Mouse (Mus musculus): ENCODE data around the gene Qsox2.

Gene Qsox2

DNA sequence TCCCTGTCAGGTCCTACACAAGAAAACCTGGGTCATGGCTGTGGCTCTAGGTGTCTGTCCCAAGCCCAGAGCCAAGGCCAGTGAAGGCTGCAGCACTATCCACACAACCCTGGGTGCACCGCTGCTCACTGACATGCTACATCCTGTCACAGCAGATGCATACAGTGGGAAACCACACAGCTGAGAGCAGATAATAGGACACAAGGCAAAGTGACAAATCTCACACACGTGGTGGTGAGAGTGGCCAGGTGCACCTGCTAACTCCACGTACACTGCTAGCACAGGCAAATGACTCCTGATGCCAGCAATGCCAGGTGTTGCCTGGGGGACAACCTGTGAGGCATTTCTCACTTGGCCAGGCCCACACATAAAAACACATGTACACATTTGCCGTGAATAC lies 12.1 kb downstream of the Qsox2 start:
- no peak for DNase-seq (ENCODE audit: low read depth, low spot score)

DNA sequence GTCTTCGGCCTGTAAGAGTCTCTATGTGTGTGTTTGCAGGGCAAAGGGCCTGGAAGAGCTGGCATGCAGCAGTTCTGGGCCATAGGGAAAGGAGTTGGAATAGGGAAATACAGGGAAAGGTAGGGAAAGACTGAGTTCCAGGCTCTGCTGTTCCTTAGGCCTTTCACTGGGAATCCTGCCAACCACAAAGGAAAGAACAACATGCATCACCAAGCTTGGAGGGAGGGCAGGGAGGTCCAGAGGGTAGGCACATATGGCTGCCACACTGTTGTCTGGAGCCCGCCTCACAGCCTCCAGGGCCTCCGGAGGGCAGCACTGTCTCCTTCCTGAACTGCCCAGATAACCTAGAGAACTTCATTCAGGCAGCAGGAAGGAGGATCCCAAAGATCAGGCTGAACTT lies 13.4 kb downstream of the Qsox2 start:
- no peak for DNase-seq (ENCODE audit: low read depth, low spot score)

DNA sequence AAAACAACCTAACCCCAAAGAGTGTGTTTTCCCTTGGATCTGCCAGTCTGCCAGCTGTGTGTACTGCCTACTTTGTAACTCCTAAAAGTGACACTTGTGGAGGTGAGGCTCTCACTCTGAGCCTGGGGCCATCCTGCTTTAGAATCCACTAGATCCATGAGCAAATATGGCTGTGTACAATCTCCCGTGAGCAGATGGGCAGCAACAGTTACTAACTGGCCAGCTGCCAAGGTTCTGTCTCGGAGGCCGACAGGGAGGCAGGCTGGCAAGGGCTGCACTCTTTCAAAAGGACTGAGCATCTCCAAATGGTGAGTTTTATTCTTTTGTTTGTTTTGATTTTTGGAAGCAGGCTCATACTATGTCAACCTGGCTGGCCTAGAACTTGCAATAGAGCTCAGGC lies 22.8 kb downstream of the Qsox2 start:
- DNase-seq (ENCODE audit: low read depth, low spot score): no peak

DNA sequence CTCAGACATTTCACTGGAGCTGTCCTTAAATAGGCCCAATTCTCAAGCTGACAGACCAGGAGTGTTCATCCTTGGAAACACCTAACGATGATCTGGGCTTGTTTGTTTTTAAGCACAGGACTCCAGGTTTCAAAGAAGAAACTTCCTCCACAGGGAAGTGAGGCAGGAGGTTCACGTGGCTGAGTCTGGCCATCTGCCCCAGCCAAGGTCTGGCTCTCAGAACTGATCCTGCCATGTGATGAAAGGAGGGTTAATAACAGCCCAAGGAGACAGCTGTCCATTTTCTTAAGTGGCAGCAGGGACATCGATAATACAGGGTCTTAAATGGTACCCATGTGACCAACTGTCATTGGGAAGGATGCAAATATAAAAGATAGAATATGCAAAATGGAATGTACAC lies 27.8 kb downstream of the Qsox2 start:
- no peak for DNase-seq (ENCODE audit: low read depth, low spot score)

DNA sequence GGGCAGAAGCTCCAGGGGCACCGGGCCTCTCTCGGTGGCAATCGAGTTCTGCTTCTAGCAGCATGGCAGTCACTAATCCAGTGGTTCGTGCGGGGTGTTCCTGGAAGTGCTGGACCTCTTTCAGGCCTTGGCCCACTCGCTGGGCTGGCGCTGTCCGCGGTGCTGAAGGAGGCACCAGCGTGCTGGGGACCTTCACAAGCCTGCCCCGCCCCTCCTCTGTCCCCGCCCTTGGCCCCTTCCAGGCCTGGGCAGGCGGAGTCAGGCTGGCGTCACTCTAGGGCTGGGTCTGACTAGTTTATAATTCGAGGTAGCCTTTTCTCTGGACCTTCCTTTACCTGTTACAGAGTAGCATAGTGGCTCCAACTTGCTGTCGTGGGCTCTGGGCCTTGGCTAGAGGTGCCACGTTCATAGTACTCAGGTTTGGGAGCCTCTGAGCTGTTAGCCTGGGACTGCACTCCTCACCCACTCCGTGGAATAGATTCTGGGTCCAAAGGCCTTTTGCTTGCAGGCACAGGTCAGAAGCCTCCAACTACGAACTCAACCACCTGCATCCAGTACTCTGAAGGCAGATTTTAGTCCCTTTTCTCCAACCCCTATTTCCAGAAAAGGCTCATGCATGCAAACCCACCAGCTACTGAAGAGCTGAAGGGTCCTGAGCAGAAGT lies 29.1 kb downstream of the Qsox2 start, which contains the start of gene Lhx3:
Lhx3 (minus strand) TSS at position 164 of the 664 bp plus-strand sequence.
- peak; percentile 93 for DNase-seq (ENCODE audit: low read depth, low spot score)

DNA sequence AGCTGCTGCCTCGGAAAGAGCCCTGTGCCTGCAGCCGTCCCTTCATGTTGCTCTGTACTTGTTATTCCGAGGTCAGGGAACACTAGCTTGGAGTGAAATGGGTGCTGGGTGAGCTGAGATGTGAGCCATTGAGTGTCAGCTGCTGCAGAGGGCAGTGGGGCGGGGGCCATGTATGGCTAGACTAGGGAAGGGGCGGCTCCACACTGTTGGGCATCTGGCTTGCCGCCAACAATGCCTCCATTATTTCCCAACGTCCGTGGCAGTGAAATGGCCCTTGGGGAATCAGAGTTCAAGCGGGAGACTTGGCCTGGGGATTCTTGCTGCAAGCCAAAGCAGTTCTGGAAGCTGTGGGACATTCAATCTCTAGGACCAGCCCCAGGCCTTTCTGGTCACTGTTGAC lies 29.8 kb downstream of the Qsox2 start:
- DNase-seq (ENCODE audit: low read depth, low spot score): peak; percentile 53

DNA sequence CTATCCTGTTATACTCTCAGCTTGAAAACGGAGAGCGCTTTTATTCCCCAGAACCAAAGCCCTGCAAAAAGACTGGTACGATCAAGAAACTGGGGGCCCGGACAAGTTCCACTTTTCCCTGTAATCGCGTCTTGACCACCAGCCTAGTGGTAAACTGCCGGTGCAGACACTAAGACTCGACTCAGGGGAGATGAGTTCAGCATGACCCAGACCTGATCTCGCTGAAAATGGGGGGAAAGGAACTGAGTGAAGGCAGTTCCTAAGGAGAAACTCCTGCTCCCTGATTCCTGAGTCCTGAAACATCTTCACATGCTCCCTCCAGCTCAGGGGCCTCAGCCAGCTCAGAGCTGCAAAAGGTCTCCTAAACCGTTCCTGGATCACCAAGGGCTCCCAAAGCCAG lies 31.6 kb downstream of the Qsox2 start:
- DNase-seq (ENCODE audit: low read depth, low spot score): no peak

DNA sequence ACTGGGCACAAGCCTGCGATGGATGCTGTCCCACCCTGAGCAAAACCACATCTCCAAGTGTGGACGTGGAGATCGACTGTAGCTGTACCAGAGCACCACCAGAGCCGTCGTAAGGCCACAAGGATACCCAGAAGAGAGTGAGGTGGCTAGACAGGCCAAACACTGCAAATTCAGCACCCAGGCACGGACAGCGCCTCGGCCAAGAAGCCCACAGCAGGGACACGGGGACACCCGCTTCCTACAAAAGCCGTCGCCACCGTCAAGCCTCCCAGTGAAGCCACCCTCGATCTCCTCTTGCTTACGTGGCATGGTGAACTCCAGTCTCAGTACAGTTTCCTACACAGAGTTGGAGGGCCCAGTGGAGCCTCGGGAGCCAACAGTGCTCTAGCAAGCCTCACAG lies 32.2 kb downstream of the Qsox2 start:
- peak; percentile 76 for DNase-seq (ENCODE audit: low read depth, low spot score)

DNA sequence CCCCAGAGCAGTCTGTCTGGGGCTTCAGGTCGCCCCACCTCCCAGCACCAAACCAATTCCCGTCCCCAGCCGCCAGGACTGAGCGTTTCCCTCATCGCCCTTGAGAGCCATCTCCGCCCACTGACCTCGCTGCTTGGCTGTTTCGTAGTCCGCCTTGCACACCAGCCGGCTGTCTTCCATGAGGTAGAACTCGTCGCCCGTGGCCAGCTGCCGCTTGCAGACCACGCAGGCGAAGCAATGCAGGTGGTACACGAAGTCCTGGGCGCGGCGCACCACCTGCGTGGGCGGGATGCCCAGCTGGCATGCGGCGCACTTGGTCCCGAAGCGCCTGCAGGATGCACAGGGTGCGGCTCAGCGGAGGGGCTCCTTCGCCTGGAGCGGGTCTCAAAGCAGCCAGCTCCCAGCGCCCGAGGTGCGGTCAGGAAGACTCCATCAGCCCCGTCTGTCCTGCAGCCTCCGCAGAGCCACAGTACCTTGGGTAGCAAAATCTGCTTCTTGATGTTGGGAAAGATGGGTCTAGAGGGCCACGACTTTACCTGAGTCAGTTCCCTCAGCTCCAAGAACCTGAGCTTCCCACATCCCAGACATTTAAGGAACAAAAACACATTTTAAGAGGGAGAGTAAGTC lies 34.4 kb downstream of the Qsox2 start:
- no peak for DNase-seq (ENCODE audit: low read depth, low spot score)

DNA sequence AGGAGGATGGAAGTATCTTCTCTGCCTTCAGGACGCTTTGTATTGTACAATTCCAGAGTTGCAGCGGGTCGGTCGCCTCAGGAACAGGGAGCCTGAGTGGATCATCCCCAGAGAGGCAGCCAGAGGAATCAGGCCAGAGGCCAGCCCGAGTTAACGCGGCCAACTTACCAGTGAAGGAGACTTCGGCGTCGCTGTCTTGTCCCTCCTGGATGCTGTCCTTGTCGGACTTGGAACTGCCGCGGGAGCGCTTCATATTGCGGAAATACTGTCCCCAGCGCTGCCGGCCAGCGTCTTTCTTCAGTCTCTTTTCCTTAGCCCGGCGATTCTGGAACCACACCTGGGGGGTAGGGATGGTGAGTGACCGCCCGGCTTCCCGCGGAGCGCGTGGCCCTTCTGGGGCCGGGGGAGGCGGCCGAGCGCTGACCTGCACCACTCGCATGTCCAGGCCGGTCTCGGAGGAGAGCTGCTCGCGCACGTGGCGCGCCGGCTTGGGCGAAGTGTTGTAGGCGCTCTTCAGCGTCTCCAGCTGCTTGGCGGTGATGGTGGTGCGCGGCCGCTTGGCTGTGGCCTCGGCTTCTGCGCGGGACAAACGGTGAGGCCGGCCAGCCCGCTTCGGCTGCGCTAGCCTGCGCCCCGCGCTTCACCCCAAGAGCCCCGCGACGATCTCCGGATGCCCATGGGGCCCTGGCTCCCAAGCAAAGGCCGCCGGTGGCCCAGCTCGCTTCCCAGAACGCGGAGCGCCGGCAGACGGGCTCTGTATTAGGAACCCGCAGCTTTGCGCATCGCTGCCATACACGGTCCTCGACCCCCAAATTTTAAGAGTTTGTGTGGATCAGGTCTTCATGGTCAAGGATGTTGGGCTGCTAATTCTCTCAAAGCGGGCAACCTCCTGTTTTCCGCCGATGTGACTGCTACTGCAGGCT lies 35.1 kb downstream of the Qsox2 start:
- no peak for DNase-seq (ENCODE audit: low read depth, low spot score)

DNA sequence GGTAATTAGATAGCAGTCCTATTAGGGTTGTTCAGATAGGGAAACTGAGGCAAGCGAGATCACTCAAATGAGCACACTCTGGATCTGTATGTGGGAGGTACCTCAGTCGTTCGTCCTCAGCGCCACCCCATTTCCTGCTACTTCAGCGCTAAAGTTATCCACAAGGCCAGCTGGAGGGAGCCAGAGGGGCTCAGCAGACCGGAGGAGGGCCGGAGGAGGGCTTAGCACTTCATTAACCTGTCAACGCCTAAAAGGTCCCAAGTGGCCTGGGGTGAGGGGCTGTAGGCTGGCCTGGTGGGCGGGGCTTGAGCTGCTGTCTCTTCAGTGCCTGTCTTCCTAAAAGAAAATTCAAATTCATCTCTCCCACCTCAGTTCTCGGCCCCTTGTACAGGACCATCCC lies 38.8 kb downstream of the Qsox2 start:
- DNase-seq (ENCODE audit: low read depth, low spot score): peak; percentile 75

DNA sequence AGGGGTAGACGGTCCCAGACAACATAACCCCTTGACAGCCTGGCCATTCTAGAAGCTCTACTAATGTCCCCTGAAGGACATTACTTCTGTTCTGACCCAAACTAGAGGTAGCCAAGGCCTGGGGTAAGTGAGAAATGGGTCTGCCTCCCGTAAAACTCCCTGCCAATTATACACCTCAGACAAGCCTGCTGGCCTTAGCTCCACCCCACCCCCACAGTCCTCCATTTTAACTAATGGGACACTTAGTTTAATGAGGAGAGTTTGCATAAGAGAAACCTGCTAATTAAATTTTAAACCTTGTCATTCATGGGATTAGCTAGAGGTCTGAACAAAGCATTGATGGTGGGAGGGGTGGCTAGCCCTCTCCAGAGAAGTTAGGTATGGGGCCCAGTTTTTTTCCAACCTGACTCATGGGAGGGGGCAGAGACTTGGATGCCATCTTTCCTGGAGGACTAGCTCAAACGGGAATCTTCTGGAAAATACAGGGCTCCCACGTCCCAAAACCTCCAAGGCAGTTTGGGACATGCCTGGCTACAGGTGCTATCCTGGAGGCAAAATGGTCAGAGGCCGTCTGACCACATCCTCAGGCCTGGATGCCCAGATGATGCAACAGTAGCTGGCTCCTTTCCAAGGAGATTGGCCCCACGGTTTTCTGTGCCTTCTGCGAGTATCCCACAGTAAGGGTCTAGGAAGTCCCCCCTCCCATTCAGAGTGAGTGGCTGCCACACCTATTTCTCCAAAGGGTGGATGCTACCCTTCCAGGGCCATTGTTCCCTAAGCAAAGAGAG lies 42.6 kb downstream of the Qsox2 start:
- no peak for DNase-seq (ENCODE audit: low read depth, low spot score)

DNA sequence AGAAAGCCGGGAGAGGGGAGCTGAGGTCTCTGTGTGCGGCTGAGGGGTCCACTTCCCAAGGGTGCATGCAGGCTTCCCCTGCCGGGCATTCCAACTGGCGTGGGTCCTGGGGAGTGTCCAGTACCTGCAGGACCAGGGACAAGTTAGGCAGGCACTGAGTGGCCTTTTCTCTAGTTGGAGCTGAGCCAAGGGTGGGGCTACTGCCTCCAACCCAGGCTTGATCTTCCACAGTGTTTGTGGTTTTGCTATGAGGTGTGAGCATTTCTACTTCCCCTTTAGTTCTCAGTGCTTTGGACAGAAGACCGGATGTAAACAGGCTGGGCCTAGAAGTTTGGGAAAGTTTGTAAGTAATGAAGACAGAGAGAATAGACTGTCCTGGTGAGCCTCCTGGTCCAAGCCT lies 48.8 kb downstream of the Qsox2 start:
- DNase-seq (ENCODE audit: low read depth, low spot score): no peak

DNA sequence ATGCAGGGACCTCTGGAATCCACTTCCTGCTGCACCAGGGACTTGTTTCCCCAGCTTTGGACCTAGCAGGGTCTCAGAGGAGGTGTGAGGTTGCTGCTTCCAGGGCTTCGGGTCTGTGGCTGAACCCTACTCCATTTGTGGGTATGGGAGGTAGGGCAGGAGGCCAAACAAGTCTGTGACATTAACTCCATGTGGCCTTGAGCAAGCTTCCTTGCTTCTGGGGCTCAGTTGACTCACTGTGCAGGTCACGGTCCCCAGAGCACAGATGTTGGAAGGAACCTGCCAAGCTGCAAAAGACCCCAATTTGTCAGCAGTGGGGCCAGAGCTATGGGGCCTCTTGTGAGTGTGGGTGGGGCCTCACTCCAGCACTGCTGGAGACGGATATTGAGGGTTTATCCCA lies 53.0 kb downstream of the Qsox2 start:
- no peak for DNase-seq (ENCODE audit: low read depth, low spot score)

DNA sequence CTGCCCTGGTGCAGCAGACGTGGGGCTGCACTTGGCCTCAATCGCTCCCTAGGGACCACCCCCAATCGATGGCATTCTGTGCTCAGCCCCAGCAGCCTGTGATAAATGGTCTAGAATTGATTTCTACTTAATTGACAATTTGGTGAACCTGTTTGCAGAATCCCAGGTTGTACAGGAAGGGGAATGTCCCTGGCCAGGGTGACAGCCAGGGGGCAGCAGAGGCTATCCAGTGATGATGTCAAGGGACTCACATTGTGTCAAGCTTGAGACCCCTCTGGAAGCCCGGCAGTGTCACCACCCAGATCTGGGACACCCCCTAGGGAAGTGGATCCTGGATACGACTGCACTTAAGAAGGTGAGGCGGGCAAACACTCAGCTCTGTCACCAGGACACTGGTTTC lies 54.7 kb downstream of the Qsox2 start:
- peak; percentile 61 for DNase-seq (ENCODE audit: low read depth, low spot score)

DNA sequence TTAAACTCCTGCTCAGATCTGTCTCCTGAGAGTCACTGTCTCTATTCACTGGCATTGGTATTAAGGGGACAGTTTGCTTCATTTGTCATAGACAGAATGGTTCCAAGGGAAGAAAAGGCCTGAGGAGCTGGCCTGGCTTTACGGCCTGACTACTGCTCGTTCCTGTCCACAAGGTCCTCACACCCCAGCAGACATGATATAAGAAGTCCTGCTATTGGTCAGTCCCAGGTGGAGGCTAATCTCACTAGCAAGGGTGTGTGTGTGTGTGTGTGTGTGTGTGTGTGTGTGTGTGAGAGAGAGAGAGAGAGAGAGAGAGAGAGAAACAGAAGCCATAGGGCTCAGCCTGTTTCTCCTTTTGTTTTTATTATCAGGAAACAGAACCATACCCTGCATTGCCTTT lies 60.1 kb downstream of the Qsox2 start:
- DNase-seq (ENCODE audit: low read depth, low spot score): no peak

DNA sequence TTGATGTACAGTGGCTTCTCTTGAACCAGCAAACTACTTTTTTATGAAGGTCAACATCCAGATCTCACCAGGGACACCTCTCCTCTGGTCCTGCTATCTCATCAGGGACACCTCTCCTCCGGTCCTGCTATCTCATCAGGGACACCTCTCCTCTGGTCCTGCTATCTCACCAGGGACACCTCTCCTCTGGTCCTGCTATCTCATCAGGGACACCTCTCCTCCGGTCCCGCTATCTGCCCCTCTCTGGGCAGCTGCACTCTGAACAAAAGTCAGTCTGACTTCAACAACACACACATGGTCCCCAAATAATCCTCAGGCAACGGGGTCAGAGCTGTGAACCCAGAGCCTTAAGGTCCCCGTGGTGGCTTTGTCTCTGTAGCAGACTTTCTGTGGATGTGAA lies 60.6 kb downstream of the Qsox2 start:
- no peak for DNase-seq (ENCODE audit: low read depth, low spot score)

DNA sequence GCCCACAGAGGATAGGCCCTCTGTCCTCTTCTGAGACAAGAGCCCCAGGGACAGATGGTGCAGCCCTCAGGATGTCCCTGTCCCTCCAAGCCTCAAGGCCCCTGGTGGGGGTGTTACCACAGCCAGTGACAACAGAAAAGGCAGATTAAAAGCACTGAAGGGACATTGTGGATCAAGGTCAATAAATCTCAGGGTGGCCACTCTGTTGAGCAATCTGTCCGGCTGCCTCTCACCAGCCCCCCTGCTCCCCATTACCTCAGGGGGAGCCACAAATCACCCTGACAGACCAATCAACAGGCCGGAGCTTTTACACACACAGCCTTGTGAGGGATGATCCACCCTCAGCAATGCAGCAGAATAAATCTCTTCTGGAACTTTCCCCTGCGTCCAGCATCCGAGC lies 62.1 kb downstream of the Qsox2 start:
- DNase-seq (ENCODE audit: low read depth, low spot score): peak; percentile 66

DNA sequence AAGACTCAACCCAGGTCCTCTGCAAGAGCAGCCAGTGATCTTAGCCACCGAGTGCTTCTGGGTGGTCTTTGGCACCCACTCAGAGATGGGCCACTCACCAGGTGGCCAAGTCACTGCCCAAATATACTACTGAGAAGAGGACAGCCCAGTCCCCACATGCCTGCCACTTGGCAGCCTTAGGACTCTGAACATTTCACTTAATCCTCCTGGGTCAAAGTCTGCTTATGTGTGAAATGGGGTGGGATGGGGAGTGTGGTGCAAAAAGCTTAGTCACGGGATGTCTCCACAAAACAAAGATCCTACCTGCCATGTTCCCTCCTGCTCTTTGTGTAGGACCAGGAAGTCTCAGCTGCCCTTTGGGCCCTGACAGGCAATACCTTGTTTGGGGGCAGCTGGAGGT lies 65.2 kb downstream of the Qsox2 start:
- DNase-seq (ENCODE audit: low read depth, low spot score): no peak

DNA sequence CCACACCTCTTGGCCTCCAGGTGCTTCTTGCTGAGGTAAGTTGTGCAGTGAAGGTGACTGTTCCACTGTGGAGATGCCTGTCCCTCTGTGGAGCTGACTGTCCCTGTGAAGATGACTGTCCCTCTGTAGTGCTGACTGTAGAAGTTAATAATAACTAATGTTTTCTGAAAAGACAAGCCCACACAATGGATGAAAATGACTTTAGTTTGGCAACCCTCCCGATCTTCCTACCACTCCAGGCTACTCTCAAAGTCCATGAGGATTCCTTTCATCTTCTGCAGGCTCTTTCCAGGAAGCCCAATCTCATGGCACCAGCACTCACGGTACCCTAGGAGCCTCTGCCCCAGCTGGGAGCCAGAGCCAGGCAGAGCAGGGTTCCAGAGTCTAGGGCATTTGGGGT lies 66.9 kb downstream of the Qsox2 start:
- DNase-seq (ENCODE audit: low read depth, low spot score): no peak

DNA sequence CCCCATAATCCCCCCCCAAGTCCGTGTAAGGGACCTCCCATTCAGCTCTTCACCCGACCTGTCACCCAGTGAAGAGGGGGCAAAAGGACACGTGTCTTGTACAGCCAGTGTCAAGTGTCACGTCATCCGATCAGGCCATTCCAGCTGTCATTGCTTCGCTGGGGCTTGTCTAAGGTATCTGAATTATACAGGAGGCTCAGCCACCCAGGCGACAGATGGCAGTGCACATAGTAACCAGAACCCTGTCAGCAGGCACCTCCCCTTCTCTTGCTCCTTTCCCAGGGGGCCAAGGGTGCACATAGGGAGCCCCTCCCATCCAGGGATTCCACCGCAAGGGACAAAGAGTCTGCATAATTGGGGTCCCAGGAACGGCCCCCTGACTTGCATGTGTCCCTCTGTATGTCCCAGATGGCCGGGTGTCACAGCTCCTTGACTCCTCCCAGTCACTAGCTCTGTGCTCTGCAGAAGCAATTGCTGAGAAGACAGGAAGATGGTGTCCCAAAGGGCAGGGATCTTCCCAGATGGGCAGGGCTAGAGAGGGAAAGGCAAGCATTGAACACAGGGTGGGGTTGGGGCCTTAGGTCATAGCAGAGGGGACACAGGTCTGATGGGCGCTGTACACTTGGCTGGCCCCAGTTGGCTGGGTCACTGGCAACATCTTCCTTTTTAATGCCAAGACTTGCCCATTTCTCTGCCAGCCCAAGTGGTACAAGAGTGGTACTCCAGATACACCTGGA lies 68.3 kb downstream of the Qsox2 start:
- DNase-seq (ENCODE audit: low read depth, low spot score): peak; percentile 72
